Mouse (Mus musculus) left cerebral cortex, postnatal 25 days (tissue): ENCODE data around the gene Kbtbd4. TPM values are rescaled to one million over a fixed set of nuclear protein-coding genes. Genes with fewer than 3 reads are reported as not detected.

ENCODE experiments used
- DNase-seq, 2 experiments: peaks; one replicate each; pipeline ENCODE4 v3.0.0; 2022; ENCODE audit warnings: low spot score in 2 of 2, mixed read lengths in 1 of 2
- intact Hi-C: fragments of 180-260 bp; cut with DNase I; formaldehyde crosslinking; loops from one replicate; pipeline ENCODE4 v1.15.1; 2025
- total RNA-seq, 2 experiments: library from RNA; stranded (reverse); gene quantifications; 2 replicates each; pipeline ENCODE4 v1.2.3; 2021

Kbtbd4 gene
- total RNA-seq, 2 experiments from 2014 or later, result 40.1 to 43.1 TPM

DNA sequence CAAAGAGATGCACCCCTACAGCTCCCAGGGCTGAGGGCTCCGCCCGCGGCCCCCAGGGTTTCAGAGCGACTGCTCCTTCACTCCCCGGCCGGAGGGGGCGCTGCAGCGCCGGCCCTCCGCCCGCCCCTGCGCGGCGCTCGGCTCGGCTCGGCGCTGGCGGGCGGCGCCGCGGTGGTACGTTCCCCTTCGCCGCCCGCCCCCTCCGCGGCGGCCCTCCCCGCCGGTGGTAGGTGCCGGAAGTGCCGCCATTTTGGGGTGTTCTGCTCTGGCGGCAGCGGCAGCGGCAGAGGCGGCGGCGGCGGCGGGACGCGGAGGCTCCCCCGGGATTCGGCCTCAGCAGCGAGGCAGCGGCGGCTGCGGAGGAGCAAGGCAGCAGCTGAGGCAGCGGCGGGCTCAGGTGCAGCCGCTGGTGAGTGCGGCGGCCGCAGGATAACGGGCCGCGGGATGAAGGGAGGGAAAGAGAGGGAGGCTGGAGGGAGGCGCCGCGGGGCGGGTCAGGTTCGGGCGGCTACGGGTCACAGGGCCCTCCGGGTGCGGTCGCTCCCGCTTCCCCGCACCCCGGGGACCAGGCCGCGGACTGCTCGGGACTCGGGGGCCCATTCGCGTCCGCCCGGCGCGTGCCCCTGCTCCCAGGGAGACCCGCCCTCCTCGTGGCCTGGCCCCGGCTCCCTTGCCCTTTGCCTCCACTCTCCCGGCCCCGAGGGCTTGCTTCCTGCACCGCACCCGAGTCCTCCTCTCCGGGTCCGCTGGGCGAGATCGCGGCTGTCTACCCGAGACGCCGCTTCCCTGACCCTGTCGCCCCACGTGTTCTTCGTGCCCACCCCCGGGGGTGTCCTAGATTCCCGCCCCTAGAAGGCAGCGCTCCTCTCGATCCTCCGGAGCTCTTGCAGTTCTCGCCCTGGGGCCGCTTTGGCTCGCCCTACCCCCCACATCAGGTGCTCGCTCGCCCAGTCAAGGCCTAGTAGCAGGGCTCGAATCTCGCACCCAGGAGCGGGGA lies 36.0 kb downstream of the Kbtbd4 start, which contains the start of gene Celf1:
Gene Celf1 (plus strand): TSS at position 150 of the 997 bp plus-strand sequence.
- intact Hi-C loops, result loop anchor here (2.0 to 5.0 kb wide), 2 partner anchors 24 to 112 kb away; partner anchors contain the start of gene Psmc3
- DNase-seq, result peak; percentile 85

DNA sequence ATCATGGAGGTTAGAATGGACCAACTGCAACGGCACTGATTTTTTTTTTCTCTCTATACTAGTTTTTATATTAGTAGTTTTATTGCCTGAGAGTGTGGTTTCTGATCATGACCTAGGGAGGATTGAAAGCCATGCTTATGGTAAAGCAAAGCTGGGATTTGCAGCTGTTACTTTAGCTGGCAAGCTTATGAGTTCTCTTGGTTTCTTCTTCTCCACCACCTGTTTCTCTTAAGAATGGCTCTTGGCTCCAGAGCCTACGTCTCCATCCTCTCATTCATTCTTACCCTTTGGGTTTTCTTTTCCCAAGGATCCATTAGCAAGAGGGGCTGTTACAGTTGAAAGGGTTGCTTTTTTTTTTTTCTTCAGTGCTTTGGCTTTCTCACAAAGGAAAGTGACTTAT lies 37.2 kb downstream of the Kbtbd4 start:
- DNase-seq, result no peak
- intact Hi-C loops, result loop anchor here (2.0 to 5.0 kb wide), 2 partner anchors 23 to 111 kb away; partner anchors contain the start of gene Psmc3

- DNase-seq, result no peak
- intact Hi-C loops, result no loop called here
These were observed 45.6 kb downstream of the Kbtbd4 start for GRCm38 (mm10) chr2:90950149-90950548.

GRCm38 (mm10) chr2:90950582-90951194 lies 46.1 kb downstream of the Kbtbd4 start:
- intact Hi-C loops, result no loop called here
- DNase-seq, result no peak

GRCm38 (mm10) chr2:90953461-90953860 lies 48.9 kb downstream of the Kbtbd4 start:
- no peak for DNase-seq
- intact Hi-C loops, result no loop called here

DNA sequence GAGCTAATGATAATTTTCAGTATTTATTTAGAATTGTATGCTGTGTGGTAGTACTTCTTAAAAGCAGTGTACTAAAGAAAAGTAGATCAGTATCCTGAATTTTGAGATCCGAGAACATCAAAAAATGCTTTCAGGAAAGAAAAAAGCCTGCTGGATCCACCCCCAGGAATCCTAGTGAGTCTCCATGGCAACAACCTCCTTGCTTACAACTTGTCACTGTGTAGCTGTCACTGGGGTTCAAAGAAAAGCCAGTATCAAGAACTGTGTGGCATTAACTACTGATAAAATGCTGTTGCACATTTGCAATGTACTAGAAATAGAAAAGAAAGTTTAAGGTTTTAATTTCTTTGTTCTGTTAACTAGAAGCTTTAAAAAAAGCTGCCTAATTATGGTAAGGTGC lies 51.5 kb downstream of the Kbtbd4 start:
- intact Hi-C loops, result no loop called here
- DNase-seq, result peak; percentile 47 to 86

- intact Hi-C loops, result no loop called here
- no peak for DNase-seq
These were observed 54.3 kb downstream of the Kbtbd4 start for GRCm38 (mm10) chr2:90958856-90959255.

- intact Hi-C loops, result no loop called here
- peak; percentile 54 to 91 for DNase-seq
These were observed 55.5 kb downstream of the Kbtbd4 start for GRCm38 (mm10) chr2:90960012-90960411.

Other genes starting within 250 kb of the Kbtbd4 start
- gene Nup160, start 227.5 kb upstream of the Kbtbd4 start, total RNA-seq, result 10 to 100 TPM; 18.2 to 20.7 TPM
- 10 to 100 TPM; 50.3 to 52.0 TPM for gene Fnbp4, start 159.4 kb upstream of the Kbtbd4 start, total RNA-seq
- under 1 TPM; 0.25 to 0.60 TPM for gene Agbl2, start 122.0 kb upstream of the Kbtbd4 start, total RNA-seq
- gene Mtch2, start 57.6 kb upstream of the Kbtbd4 start, total RNA-seq, result 100 to 1,000 TPM; 114 to 123 TPM
- 100 to 1,000 TPM; 274 to 275 TPM for gene C1qtnf4, start 18.9 kb upstream of the Kbtbd4 start, total RNA-seq
- gene Ndufs3, start 87 bp downstream of the Kbtbd4 start, total RNA-seq, result 100 to 1,000 TPM; 234 to 246 TPM
- gene Celf1, start 35.6 kb downstream of the Kbtbd4 start, total RNA-seq, result 100 to 1,000 TPM; 151 to 155 TPM
- under 1 TPM; 0.41 to 0.53 TPM for gene Rapsn, start 130.9 kb downstream of the Kbtbd4 start, total RNA-seq
- gene Psmc3, start 149.3 kb downstream of the Kbtbd4 start, total RNA-seq, result 100 to 1,000 TPM; 184 to 218 TPM
- gene Slc39a13, start 165.7 kb downstream of the Kbtbd4 start, total RNA-seq, result 10 to 100 TPM; 25.1 to 29.4 TPM
- 1 to 10 TPM; 3.0 to 5.3 TPM for gene Spi1, start 177.7 kb downstream of the Kbtbd4 start, total RNA-seq
- gene Mybpc3, start 213.4 kb downstream of the Kbtbd4 start, total RNA-seq, result 1 to 10 TPM in 1 of 2 experiments, under 1 TPM in 1; 0.96 to 1.4 TPM